Mouse (Mus musculus) ES-E14 (cell line): ENCODE results near the gene Irf5.

Experiments used
- CHD2 ChIP-seq: IDR thresholded peaks from 2 replicates; pipeline ENCODE4 v1.6.1; 2014; ENCODE audit warnings: mild to moderate bottlenecking, low read depth, low read length, inconsistent platforms
- HCFC1 ChIP-seq: IDR thresholded peaks from 2 replicates; pipeline ENCODE4 v1.6.1; 2012; ENCODE audit warnings: low read length, inconsistent platforms, borderline replicate concordance; ENCODE audit not compliant: insufficient read depth
- MAFK ChIP-seq: IDR thresholded peaks from 2 replicates; pipeline ENCODE4 v1.6.1; 2014; ENCODE audit warnings: mild to moderate bottlenecking, low read depth, low read length, inconsistent platforms; ENCODE audit not compliant: insufficient read depth
- ZC3H11A ChIP-seq: IDR thresholded peaks from 2 replicates; pipeline ENCODE4 v1.6.1; 2012; ENCODE audit warnings: low read depth, mild to moderate bottlenecking, inconsistent platforms, low read length, borderline replicate concordance
- ZNF384 ChIP-seq: IDR thresholded peaks from 2 replicates; pipeline ENCODE4 v1.6.1; 2012; ENCODE audit warnings: low read depth, low read length, inconsistent platforms

DNA sequence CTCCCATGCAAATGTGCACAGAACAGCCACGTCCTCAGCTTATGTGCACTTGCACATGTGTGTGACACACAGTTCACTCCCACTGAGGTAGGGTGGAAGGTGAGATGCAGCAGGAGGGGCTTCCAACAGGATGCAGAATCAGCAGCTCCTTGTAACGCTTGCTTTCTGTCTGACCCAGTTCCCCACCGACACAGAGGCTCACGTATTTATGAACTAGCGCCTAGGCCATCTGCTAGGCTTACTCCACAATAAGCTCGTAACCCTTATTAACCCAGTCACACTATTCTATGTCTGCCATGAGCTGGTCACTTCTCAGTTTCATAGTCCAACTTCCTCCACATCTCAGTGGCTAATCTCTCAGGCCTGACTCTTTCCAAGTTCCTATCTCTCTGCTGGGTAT lies 13.8 kb downstream of the Irf5 start:
- no peak for TF ChIP-seq ZC3H11A
- TF ChIP-seq MAFK = no peak
- no peak for TF ChIP-seq HCFC1
- no peak for TF ChIP-seq ZNF384
- no peak for TF ChIP-seq CHD2
